Mouse (Mus musculus) c-Kit-positive CD71-negative TER-119-negative erythroid progenitor cells, embryonic 14.5 days (primary cell): ENCODE data around the gene Ncl.

ENCODE experiments used
- DNase-seq: peaks from one replicate; pipeline ENCODE4 v3.0.0-alpha.2; 2013; ENCODE audit warnings: low read depth

Ncl gene

GRCm38 (mm10) chr1:86312269-86312668, 46.9 kb downstream of the Ncl start:
- no peak for DNase-seq

GRCm38 (mm10) chr1:86311467-86312005, 47.7 kb downstream of the Ncl start:
- DNase-seq: no peak

GRCm38 (mm10) chr1:86310536-86311310, 48.5 kb downstream of the Ncl start:
- no peak for DNase-seq

- DNase-seq: no peak
Measured at GRCm38 (mm10) chr1:86309270-86309833, 49.8 kb downstream of the Ncl start.

GRCm38 (mm10) chr1:86307871-86308641, 51.1 kb downstream of the Ncl start:
- no peak for DNase-seq

GRCm38 (mm10) chr1:86307177-86307762, 51.9 kb downstream of the Ncl start:
- no peak for DNase-seq

- no peak for DNase-seq
Measured at GRCm38 (mm10) chr1:86306686-86307085, 52.5 kb downstream of the Ncl start.

- no peak for DNase-seq
Measured at GRCm38 (mm10) chr1:86303873-86304250, 55.3 kb downstream of the Ncl start.

GRCm38 (mm10) chr1:86303063-86303872, 55.9 kb downstream of the Ncl start:
- no peak for DNase-seq

- no peak for DNase-seq
Measured at GRCm38 (mm10) chr1:86302532-86302931, 56.7 kb downstream of the Ncl start, which contains the start of gene B3gnt7. TSS of gene B3gnt7 (plus strand) at chr1:86302832.

- no peak for DNase-seq
Measured at GRCm38 (mm10) chr1:86301221-86302091, 57.7 kb downstream of the Ncl start.

- DNase-seq: no peak
Measured at GRCm38 (mm10) chr1:86300731-86301130, 58.5 kb downstream of the Ncl start.

- DNase-seq: no peak
Measured at GRCm38 (mm10) chr1:86300093-86300492, 59.1 kb downstream of the Ncl start.
